Mouse (Mus musculus): ENCODE measurements around the gene Dram1.
"Not testable (repeated sequence)": the region's sequence is repeated elsewhere in the genome, so short reads cannot be mapped to it uniquely, and the experiment has no call there.

The Dram1 gene

DNA sequence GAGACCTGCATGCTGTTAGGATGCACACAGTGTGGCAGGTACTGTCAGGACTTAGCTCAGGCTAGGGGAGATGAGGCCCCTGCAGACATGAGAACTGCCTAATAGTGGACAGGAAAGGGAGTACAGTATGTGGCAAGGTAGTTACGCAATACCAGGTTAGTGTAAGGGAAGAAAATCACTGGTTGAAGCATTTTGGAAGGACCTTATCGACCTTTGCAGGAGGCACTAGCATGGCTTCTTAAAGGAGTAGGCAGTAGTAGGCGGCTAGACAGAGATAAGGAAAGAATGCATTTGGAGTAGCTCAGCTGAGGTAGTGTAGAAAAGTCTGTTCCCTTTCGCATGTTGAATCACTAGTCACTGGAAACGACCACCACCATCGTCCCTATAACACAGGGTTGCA, 6.9 kb upstream of the Dram1 start:
- DNase-seq = no peak

DNA sequence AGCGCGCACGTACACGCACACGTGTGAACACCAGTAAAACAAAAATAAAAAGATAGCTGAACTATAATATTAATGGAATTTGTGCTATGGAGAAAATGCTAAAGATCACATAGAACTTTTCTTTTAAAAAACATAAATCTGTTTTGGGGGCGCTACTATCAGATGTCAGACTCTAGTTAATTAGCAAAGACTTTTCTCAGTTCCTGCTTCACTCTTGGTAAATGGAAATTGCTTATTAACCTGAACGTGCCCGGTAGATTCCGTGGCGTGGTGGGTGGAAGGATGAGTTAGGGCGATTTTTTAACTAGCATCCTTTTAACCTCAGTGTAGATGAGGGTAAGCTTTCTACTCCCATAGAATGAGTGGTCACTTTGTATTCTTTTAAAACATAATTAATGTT, 6.4 kb upstream of the Dram1 start:
- no peak for DNase-seq

DNA sequence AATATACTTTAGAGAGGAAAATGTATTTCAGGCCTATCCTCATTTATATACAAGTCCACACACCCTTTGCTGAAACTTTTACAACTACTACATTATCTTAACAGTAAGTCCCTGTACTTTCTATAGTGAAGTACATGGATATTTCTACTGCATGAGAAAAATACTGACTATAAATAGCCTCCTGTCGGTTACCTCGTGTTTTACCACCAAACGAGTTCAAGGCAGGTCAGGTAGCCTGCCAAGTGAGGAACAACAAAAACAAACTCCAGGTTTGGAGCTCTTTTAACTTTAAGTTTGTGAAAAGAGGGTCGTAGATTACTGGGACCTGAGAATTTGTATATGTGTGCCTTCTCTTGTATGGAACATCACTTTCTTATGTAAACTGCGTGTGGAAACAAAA, 5.2 kb upstream of the Dram1 start:
- DNase-seq = no peak

DNA sequence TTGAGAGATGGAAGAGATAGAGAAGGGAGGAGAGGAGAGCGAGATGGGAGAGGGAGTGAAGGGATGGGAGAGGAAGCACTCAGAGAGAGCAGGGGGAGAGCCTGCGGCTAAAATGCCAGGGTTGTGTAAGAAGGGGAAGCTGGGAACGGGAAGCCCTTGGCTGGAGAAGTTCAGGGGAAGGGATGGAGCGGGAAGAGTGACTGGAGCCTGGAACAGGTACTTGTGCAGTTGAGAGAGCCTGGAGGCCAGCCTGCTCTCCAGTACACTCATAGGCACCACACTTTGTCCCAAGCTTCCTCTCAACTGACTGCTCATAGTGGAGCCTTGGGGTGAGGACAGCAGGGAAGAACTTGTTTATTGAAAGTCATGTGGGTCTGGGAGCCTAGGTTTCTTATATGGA, 4.6 kb upstream of the Dram1 start:
- no peak for DNase-seq

DNA sequence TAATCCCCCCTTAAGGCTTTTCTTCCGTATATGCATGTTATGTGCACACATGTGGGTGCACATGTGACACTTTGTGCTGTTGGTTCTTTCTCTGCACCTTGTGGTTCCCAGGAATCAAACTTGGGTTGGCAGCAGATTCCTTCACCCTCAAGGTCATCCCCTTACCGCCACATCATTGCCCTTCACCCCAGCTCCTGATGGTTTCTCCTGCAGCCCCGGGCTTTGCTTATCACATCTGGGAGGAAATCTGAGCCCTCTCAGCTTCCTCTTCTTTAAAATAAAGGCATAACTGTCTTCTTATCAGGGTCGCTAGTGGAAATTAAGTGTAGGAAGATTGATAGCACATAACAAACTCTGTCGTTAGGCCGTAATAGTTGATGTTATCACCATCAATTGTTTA, 3.1 kb upstream of the Dram1 start:
- no peak for DNase-seq

DNA sequence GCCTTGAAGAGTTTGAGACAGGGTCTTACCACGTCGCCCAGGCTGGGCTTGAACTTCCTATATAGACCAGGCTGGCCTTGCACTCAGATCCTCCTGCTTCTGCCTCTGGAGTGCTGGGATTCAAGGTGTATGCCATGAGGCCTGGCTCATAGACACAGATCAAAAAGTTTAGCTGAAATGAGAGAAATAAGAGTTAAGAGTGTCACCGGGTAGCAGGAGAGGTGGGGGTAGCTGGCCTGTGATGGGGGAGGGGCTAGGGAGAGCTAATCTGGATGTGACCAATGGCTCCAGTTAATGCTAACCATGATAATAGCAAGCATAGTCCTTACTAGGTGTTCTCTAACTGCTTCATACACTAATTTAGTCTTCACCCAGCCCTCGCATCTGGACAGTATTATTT, 2.4 kb upstream of the Dram1 start:
- no peak for DNase-seq

DNA sequence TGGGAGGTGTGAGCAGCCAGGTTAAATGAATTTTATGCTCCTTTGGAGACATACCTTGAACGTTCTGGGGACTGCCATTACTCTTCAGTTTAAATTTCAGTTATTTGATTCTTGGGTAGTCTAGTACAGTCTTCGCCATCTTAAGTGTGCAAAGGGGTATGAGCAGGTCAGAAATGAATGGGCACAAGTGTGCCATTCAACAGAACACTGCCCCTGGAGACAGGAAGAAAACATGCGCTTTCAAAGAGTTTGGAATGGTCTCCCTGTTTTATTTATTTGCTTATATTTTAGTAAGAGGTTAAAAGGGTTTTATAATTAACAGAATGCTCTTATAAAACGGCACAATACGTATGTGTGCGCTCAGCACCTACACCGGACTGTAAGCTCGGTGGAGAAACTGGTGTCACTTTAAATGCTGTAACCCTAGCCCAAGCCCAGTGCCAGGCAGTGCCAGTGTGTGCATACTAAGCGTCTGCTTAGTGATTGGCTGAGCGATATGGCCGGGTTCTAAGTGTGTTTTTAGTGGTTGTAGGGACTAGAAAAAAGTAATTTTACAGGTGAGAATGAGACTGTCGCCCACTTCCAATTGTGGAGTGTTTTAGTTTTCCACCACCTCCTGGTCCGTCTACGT, 1.7 kb upstream of the Dram1 start:
- no peak for DNase-seq

DNA sequence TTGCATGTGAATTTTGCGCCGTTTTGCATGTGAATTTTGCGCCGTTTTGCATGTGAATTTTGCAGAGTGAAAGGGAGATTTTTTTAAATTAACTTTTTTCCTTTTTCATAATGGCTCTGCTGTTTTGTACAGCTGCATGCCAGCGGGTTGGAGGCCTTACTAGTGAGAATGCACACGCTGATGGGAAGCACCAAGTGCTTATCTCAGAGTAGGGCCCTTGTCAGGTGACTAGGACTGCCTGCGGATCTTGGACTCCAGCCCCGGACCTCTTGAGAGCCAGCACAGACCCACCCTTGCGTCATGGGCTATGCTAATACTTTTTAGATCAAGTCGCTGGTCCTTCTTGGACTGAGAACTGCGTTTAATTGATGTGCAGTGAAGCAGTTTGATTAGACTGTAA, 1.1 kb upstream of the Dram1 start:
- peak; percentile 31 for DNase-seq

DNA sequence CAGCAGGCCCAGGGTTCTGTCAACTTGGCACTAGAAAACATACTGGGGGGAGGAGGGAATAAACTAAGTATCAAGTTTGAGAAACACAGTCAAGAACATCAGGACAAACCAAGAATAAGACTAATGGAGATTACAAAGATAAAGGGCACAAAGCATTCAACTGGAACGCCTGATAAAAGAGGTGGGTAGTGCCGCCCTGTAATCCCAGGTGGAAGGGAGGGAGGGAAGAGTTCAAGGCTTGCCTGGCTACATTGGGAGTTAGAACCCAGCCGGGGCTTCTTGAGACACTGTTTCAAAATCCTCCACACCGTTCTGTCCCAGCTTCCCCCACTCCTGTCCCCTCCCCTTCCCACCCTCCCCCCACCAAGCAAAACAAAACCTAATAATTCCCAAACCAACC, 1.2 kb downstream of the Dram1 start:
- no peak for DNase-seq

DNA sequence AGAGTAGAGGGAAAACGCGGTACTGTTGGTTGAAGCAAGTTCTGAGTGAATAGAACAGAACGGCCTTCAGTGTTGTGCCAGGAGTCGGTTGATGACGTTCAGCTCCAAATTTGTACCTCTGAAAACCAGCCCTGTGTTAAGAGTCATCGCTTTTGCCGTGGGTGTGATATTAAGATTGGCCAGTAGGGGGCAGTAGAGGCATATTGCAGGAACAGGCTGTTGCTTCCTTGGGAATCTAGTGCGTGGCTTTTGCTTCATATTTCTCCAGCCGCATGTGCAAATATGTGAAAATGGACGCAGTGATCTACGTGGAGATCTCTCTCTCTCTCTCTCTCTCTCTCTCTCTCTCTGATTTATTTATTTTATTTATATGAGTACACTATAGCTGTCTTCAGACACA, 2.1 kb downstream of the Dram1 start:
- DNase-seq = peak; percentile 90

DNA sequence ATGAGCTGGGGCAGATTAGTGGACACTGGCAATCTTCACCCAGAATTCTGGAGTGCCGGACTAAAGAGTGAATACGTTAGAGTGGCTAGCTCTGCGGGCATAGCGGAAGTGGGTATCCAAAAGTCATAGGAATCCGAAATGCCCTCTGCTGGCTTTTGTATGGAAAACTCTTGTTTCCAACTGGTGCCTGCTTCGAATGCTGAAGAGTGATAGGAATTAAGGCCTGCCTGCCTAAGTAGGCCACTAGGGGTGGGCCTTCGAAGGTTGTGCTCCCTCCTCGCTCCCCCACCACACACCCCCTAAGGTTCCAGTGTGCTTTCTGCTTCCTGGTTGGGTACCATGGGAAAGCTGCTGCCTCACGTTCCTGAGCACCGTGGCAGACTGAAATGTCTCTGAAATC, 3.9 kb downstream of the Dram1 start:
- no peak for DNase-seq

DNA sequence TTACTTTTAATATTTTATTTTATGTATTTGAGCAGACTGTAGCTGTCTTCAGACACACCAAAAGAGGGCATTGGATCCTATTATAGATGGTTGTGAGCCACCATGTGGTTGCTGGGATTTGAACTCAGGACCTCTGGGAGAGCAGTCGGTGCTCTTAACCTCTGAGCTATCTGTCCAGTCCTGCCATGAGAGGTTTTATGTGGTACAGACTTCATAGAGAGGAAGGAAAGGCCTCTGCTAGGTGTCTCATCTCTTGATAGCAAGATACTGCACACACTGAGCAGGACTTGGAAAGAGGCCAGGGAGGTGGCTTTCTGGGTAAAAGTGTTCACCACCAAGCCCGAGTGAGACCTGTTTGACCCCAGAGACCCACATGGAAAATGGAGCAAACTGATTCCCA, 5.9 kb downstream of the Dram1 start:
- DNase-seq = not testable (repeated sequence)

DNA sequence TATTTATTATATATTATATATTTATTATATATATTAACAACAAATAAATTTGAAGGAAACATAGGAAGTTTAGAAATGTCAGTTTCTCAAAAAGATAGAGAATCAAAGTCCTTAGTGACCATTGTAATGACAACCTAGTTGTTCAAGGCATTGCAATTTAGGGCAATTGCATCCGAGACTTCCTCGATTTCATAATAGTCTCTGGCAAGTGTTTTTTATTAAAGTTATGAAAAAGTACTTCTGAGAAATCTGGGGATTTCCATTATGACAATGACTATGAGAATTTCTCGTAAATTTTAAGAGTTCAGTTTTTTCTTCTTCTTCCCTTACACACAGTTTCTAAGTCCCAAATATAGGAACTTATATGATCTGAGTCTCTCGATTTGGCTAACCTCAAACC, 6.4 kb downstream of the Dram1 start:
- DNase-seq = no peak

DNA sequence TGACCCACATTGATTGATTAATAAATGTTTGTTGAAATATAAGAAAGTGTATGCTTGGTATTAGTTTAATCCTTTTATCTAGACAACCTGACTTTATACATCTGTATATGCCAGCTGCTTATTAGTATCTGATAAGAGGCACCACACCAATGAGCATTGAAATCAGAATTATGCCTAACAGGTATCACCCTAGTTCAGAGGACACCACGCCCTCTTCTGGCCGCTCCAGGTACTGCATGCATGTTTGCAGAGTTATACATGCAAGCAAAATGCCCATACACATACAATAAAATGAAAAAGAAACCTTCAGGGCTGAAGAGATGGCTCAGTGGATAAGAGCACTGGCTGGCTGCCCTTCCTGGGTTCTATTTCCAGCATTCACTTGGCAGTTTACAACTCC, 7.1 kb downstream of the Dram1 start:
- no peak for DNase-seq

DNA sequence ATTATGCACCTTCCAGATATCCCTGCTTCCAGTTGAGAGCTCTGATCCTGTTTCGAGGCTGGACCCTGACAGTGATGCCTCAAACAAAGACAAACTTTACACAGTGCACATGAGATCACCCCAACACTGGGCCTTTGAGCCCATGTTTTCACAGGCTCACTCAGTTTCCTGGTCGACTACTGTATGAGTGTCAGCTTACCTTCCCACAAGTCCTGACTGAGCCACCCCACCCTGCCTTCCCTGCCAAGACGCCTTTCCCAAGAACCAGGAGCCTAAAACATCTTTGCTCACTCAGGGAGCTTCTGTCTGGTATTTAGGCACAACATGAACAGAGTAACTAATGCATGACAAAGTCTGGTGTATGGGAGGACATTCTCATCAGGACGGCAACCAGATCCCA, 9.6 kb downstream of the Dram1 start:
- DNase-seq = no peak

DNA sequence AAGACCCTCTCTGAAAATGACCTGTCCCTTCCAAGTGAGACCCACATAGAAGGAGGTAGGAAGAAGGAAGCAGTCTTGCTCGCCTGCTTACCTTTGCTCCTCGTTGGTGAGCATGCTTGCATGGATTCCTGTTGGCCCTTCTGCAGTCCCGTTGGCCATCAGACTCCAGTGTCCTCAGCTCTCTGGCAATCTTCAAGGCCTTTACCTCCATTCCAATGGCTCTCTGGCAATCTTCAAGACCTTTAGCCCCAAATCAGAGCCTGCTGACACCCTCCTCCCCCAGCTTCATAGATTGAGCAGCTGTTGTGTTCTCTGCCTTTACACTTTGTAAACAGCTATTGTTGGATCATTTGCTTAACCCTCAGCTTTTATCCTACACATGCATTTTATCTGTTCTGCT, 14.7 kb downstream of the Dram1 start:
- no peak for DNase-seq

DNA sequence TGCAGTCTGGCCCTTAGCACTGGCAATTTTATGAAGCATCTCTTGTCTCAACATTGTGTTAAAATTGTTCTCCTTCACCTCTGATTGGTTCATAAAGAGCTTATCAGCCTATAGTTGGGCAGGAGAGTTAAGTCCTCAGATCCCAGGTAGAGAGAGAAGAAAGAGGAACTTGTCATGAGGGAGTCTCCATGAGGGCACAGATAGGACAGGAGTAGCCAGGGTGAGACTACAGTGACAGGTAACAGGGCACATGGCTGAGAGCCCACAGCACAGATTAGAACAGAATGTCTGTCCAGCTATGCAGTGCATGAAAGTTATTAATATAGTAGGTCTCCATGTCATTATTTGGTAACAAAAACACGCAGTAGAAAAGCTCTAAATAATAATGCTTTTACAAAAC, 16.7 kb downstream of the Dram1 start:
- no peak for DNase-seq

DNA sequence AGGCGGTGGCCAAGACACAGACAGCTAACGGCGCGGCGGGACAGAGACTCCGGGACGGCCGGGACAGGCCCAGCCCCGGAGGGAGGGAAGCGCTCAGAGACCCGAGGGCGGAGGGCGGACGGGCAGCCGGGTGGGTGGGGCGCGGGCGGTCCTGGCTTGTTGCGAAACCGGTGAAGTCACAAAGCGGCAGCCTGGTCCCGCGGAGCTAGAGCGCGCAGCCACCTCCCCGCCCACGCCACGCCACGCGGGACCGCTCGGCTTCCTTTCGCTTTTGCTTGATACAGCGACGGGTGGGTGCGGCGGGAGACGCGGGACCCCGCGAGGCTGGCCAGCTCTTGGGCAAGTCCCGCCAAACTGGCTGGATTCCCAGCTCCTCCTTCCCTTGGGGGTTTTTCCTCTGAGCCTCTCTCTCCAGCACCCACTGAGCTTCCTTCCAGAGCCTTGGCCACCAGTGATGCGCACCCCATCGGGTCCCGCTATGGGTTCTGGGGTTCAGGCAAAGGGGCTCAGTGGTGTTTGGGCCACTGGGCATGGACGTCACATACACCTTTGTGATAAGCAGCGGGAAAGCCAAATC, 21.8 kb downstream of the Dram1 start:
- peak; percentile 52 for DNase-seq

DNA sequence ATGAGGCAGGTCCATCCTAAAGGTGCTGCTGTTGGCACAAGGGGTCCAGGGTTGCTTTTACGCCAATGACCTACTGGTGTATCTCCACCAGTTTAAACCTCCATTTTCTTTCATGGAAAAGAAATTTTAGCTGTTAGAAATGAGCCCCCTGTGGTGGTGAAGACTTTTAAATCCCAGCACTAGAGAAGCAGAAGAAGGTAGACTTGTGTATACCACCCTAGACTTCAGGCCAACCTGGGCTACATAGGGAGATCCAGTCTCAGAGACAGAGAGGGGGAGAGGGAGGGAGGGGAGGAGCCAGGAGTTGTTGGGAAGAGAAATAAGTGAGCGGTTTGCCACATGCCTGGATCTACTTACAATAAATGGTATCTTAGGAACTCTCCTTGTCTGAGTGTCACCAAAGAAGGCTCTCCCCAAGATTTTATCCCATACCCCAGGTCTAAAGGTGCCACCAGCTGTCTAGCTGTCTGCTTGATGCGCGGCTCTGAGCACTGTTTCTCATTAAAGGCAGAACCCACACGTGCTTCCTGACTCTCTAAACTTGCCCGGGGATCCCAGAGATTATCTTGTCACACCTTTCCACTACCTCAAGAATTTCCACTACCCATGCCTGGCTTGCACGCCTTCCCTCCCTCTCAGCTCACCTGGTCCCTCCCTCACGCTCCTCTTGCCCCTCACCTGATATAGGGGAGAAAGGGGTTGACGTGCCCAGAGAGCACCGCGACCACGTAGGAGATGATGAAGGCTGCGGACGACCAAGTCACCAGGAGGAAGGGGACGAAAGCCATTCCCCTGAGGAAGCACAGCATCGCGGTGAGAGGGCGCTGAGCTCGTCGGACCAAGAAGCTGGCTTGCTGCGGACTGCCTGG, 22.5 kb downstream of the Dram1 start:
- no peak for DNase-seq

DNA sequence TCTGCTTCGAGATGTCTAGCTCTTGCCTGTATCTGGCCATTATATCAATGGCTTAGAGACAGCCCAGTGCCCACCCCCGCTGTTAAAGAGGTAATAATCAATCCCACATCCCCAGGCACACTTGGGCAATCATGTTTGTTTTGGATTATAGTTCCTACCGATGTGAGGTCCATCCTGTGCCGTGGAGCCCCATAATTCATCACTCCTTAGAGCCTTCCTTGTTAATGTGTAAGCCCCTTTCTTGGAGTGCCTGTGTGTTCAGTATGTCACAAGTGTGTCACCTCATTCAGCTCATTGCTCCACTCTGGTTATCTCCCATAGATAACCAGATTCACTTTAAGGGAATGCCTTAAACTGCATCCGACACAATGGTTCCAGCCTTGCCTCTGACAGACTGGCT, 24.3 kb downstream of the Dram1 start:
- no peak for DNase-seq

DNA sequence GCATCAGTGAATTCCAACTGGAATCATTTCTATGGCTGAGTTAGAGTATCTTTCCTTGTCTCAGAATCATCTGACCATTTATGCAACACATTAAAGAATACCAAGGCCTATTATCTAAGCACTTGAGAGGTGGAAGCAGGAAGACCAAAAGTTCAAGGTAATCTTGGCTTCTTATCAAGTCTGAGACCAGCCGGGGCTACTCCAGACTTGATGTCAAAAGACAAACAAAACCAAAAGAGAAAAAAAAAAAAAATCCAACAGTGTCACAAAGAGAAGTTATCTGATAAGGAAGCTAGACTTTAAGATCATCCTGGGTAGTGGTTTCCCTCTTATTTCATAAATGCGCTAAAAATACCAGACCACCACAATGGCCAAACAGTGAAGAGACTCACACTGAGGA, 26.3 kb downstream of the Dram1 start:
- no peak for DNase-seq

DNA sequence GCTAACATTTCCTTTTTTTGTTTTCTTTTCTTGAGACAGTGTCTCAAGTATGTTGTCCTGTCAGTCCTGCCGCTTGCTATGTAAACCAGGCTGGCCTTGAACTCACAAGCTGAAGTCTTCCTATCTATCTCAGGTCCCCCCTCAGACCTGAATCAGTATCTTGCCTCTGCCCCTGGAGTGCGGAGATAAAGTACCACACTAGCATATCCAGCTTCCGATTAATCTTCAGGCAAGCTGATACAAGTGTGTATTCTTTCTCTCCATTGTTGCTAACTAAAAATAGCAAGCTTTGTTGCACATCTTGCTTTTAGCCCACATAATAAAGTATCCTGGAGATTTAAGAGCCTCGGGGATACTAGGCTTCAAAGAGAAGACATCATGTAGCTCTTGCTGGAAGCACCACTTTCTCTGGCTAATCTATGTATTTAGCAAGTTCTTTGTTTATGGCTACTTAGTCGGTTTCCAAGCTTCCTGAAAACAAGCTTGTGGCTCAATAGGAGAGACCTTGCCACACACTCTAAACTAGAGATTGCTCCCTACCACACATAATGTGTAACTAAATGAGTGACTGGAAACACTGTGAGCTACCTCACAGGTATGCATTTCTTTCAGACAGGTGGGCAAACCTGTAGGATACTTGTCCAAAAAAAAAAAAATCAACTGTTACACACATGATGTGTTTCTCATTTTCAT, 27.3 kb downstream of the Dram1 start:
- no peak for DNase-seq

DNA sequence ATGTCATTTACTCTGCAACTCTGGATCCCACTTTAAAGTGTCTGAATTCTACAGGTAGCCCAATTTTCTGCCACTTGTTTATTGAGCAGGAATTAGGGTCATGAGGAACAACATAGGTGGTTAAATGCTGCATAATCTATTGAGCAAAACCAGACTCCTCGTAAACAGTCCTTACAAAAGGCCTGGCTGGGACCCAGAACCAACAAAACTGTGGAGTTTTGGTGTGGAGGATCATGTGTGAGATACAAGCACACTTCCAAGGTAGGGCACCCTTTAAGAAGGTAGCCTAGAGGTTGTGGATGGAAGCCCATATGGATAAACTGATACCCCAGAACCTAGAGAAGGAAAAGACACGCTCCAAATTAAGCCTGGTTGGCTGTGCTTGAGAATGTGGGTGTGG, 28.2 kb downstream of the Dram1 start:
- DNase-seq = no peak

DNA sequence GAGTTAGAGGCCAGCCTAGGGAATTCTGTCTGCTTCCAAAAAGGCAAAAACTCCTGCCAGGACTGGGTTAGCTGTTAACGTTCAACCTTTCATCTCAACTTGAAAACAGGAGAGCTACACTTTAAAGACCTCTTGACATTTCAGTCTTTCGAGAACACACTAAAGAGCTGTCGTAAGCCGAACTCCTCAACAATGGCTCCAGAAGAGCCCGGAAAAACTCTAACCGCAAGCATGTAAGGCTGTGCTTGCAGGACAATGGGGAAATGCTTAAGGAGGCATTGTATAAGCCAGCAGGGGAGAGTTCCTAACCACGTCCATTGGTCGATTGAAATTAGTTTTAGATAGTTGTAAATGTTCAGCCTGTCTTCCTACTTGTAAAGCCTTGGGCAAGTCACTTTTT, 29.1 kb downstream of the Dram1 start:
- no peak for DNase-seq
